Mouse (Mus musculus) urinary bladder, adult 2 months (tissue): Measurements from ENCODE around the gene Cfhr1. TPM values are rescaled to one million over a fixed set of nuclear protein-coding genes. Genes with fewer than 3 reads are reported as not detected.

ENCODE experiments used
- DNase-seq: peaks from one replicate; pipeline ENCODE4 v3.0.0; 2022; ENCODE audit warnings: low spot score
- polyA plus RNA-seq: library from polyadenylated mRNA; depleted of rRNA; stranded (reverse); fragments of >200 nt; gene quantifications from 2 replicates; pipeline ENCODE4 v1.2.3, GENCODE M21; 2012; rRNA removed

Gene Cfhr1
- polyA plus RNA-seq, result not detected in 2 replicates

DNA sequence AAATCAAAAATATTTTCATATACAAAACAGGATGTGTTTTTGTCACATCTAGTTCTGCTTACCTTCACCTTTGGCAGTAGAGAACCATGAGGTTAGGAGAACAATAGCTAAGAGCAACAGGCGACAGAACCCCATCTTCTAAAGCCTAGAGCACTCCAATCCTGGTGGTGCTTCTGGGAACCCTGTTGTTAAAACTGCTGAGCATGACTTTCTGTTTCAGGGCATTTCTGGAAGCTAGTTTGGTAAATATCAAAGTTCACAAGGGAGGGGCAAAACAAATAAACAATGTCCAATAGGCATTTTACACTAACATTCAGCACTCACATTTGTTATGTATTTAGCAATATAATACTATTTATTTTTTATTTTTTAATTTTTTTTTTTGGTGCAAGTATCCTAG, at the start of gene Cfhr1:
TSS of gene Cfhr1 (minus strand) at position 249 of the 400 bp plus-strand sequence.
- DNase-seq, result no peak

DNA sequence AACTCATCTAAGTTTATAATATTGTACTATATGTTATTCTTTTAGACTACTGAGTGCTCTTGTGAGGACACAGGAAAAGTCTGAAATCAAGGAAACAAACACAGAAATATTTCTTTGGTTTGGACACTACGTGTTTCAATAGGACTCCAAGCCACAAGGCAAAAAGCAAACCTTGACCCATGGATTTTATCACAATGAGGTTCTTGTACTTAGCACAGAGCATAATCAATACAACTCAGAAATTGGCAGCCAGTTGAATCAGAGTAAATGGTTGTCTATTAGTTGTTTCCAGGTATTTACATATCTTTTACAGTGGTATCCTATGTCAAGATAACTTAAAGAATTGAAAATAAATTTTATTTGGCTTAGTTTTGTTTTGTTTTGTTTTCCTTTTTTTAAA, 8.8 kb downstream of the Cfhr1 start:
- no peak for DNase-seq

DNA sequence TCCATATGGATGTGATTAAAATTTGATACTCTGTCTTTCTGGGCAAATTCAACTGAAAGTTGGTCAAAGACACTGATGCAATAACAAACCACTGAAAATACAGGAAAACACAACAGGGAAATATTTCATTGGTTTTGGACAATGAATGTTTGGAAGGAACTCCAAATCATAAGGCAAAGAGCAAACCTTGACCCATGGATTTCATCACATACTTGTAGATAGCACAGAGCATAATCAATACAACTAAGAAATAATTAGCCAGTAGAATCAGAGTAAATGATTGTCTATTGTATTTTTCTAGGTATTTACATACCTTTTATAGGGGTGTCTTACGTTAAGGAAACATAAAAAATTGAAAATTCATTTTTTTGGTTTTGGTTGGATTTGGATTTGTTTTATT, 11.5 kb downstream of the Cfhr1 start:
- DNase-seq, result no peak

DNA sequence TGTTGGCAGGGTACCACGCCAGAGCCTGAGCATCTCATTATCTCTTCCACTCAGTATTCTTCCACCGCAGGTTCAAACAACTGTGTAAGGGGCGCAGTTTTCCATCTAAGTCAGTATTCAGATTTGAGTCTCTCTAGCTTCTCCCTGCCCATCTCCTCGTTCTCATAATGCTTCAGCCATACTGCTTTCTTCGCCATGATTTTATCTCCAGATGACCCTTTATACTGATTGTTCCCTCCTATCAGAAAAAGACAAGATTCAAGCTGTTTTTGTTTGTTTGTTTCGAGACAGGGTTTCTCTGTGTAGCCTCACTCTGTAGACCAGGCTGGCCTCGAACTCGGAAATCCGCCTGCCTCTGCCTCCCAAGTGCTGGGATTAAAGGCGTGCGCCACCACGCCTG, 45.5 kb downstream of the Cfhr1 start:
- DNase-seq, result no peak

DNA sequence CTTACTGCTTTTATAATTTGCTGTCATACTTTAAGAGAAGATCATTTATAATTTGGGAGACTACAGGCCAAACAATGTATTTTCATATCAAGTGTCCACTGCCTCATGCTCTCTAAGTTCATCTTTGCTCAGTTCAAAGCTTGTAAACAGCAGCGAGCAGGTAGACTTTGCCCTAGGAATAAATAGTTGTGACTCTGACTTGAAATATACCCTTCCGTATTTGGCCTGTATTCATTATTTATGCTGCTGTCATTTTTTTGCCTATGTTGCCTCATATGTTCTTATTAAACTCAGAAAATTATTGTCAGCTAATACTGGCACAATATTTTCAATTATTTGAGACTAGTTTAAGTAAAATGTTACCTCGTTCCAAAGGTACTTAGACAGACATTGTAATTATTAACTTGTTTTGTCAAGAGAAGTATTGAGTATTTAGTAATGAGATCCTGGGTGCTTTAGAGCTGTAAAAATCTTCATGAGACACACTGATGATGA, 58.8 kb downstream of the Cfhr1 start, which contains the start of gene F13b:
TSS of gene F13b (plus strand) at position 445 of the 495 bp plus-strand sequence.
- DNase-seq, result no peak

DNA sequence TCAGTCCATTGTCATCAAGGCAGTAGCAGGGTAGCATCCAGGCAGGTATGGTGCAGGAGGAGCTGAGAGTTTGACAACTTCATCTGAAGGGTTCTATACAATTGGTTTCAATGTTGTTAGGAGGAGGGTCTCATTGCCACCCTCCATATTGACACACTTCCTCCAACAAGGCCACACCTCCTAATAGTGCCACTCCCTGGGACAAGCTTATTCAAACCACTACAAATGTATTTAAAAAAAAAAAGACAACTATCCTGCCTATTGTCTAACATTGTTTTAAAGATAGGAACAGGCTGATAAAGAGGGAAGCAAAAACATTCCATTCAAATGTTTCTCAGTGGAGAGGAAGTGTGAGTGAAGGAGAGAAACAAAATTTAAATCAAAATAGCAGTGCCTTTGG, 60.3 kb downstream of the Cfhr1 start:
- no peak for DNase-seq

Other genes starting within 250 kb of the Cfhr1 start
- 0.15 TPM in 1 of 2 replicates, not detected in the other for gene Crb1, start 183.2 kb downstream of the Cfhr1 start, polyA plus RNA-seq
- 6.5 and 7.5 TPM in 2 replicates for gene Zbtb41, start 138.0 kb downstream of the Cfhr1 start, polyA plus RNA-seq
- gene Aspm, start 105.5 kb downstream of the Cfhr1 start, polyA plus RNA-seq, result 0.40 and 0.46 TPM in 2 replicates
- not detected in 2 replicates for gene F13b, start 58.6 kb downstream of the Cfhr1 start, polyA plus RNA-seq
- gene Gm4788, start 221.0 kb upstream of the Cfhr1 start, polyA plus RNA-seq, result not detected in 2 replicates